Mouse (Mus musculus): ENCODE measurements around the gene 1700025G04Rik.

DNA sequence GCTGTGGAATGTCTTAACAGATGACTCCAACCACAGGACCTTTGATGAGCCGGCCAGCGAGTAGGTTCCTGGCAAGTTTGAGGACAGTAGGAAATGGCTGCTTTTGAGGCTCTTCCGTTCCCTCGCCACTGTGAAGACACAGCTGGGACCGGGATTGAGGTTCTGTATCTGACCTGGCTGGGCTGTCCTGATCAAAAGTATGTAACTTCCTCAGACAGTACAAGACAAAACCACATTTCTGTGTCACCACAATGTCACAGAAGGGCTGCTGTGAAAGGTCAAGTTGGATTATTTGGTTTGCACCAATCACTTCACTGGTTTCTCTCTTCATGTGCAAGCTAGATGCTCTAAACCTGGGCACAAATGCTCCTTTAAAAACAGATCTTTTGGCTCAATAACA lies 195.9 kb downstream of the 1700025G04Rik start:
- TF ChIP-seq CTCF (IDR thresholded peaks at IDR 0.05) (no peak), EP300 (IDR thresholded peaks at IDR 0.05) (no peak)

All from lung, postnatal 0 days (tissue).